Mouse (Mus musculus): Measurements from ENCODE around the gene Lman2l.

DNA sequence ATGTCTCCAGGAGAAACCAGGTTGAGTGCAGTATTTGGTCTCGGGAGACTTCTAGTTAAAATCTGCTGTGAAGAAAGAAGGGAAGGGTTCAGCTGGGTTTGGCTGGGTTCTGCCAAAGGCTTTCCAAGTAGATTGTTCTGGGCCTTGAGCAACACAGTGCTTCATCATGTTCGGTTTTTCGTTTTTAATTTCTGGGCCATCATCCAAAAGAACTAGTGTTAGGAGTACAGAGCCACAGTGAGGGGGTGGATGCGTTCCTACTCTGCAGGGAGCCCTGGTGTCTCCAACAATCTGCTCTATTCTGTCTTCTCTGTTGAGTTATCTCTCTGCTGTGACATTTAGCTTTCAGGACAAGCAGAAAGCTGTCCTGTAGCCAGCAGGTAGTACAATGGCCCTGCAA is 4.0 kb downstream of the Lman2l start:
- TF ChIP-seq CTCF (conservative IDR thresholded peaks at IDR 0.05; ENCODE audit: insufficient read depth, insufficient read length, low read depth, low read length) = no peak
- TF ChIP-seq POLR2A (IDR thresholded peaks at IDR 0.05; ENCODE audit: low read depth, low read length) = no peak

All from kidney, adult 2 months (tissue).